18 mouse cellular contexts compared by ENCODE assay signal in genomic region chr2:150655290-150655689, GRCm38 (mm10). TPM values are rescaled to one million over a fixed set of nuclear protein-coding genes. Genes with fewer than 3 reads are reported as not detected.
"Had no signal": no experiment of that assay in that cellular context is flagged by ENCODE, and none has a peak within 500 bp of the region (broad histone marks: within the 10 kb centered on the region; RNA-seq: fewer than 3 reads in every experiment).

No protein-coding gene starts in this region.

- H3K9ac ChIP-seq: limb, embryonic 15.5 days; liver, embryonic 12.5 days; lung, embryonic 15.5 days; midbrain, embryonic 13.5 days; neural tube, embryonic 15.5 days; stomach, embryonic 15.5 days had no signal

- H3K27ac ChIP-seq: limb, embryonic 15.5 days; lung, embryonic 15.5 days; midbrain, embryonic 13.5 days; neural tube, embryonic 15.5 days; stomach, embryonic 15.5 days had no signal

- DNase-seq: kidney, postnatal 4 days; spleen, adult 18-20 months; thymus, postnatal 36 days had no signal

- H3K4me1 ChIP-seq: limb, embryonic 15.5 days; lung, embryonic 15.5 days; stomach, embryonic 15.5 days had no signal

- H3K27me3 ChIP-seq: limb, embryonic 15.5 days; liver, embryonic 12.5 days; lung, embryonic 15.5 days; midbrain, embryonic 13.5 days; neural tube, embryonic 15.5 days; stomach, embryonic 15.5 days had no signal

- H3K4me3 ChIP-seq: limb, embryonic 15.5 days; liver, embryonic 12.5 days; lung, embryonic 15.5 days; midbrain, embryonic 13.5 days; myocyte; neural tube, embryonic 15.5 days; stomach, embryonic 15.5 days had no signal

- H3K36me3 ChIP-seq: limb, embryonic 15.5 days; lung, embryonic 15.5 days; neural tube, embryonic 15.5 days had no signal

RNA-seq across cellular contexts. Expression of gene Acss1, which starts 13.0 kb away (rescaled TPM):
- polyA plus RNA-seq: myocyte had no signal

RNA-seq across cellular contexts. Expression of gene Vsx1, which starts 33.9 kb away (rescaled TPM):
- total RNA-seq: layer of hippocampus, adult 8-10 months; left cerebral cortex, adult 8-10 months; left cerebral cortex, postnatal 25 days; midbrain, postnatal 0 days had no signal
- polyA plus RNA-seq: intestine, postnatal 0 days; limb, embryonic 11.5 days; limb, embryonic 15.5 days; liver, embryonic 12.5 days; liver, embryonic 16.5 days; lung, embryonic 15.5 days; myocyte; stomach, embryonic 15.5 days; thymus, postnatal 0 days had no signal
